Mouse (Mus musculus) adrenal gland (tissue): ENCODE results near the gene Dusp16.

Source experiments
- intact Hi-C: fragments of 180-260 bp; cut with DNase I; formaldehyde crosslinking; loops from one replicate; pipeline ENCODE4 v1.15.1; 2025
- long read RNA-seq, 2 experiments: library from polyadenylated mRNA; unstranded; transcript quantifications; one replicate each; pipeline ENCODE4 v2.0.0; 2020; ENCODE audit warnings: borderline replicate concordance in 1 of 2; ENCODE audit not compliant: insufficient replicate concordance in 1 of 2

Gene Dusp16
- long read RNA-seq, experiment 1, partial matches to known transcripts: 1 of 3 reads
- long read RNA-seq, experiment 1, other reads (novel, unspliced or antisense): 2 of 3 reads
- long read RNA-seq, experiment 2, partial matches to known transcripts: 0 of 3 reads
- long read RNA-seq, experiment 2, other reads (novel, unspliced or antisense): 3 of 3 reads

DNA sequence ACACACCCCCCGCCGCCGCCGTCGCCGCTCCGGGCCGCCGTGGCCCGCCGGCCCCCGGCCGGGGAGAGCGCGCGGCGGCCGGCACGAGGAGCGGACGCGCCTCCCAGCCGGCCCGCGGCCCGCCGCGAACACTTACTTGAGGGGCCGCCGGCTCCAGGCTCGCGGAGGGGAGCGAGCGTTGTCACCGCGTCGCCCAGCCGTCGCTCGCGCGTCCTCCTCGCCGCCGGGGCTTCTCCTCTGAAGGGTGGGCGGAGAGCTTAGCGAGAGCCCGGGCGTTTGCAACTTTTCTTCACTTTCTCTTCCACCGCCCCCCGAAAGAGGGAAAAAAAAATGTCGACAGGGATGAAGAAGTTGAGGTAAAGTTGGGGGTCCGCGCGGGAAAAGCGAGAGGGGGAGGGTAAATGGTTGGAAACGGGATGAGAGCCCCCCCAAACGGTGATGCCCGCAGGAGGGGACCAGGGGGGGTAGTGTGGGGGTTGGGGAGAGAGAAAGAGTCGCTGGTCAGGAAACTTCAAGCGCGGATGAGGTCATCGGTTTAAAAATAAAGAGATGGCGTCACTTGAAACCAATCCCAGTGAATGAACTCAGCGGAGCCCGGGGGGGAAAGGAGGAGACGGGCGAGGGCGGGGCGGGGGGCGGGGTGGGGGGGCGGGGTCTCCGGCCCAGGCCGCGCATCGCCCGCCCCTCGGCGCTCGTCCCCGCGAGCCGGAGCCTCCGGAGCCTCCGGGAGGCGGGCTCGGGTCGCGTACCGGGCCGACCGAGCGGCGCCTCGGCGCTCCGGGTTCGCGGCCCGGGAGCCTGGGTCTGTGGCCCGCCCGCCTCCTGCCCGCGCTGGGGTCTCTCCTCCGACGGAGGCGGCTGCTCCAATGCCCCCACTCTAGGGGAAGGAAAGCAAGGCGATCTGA is at the start of gene Dusp16:
Gene Dusp16, minus strand, starts transcription at position 485 of the 905 bp plus-strand sequence.
- intact Hi-C loops: loop anchor here (5.0 kb wide), 2 partner anchors 35 to 40 kb away; no protein-coding TSS in a partner anchor

DNA sequence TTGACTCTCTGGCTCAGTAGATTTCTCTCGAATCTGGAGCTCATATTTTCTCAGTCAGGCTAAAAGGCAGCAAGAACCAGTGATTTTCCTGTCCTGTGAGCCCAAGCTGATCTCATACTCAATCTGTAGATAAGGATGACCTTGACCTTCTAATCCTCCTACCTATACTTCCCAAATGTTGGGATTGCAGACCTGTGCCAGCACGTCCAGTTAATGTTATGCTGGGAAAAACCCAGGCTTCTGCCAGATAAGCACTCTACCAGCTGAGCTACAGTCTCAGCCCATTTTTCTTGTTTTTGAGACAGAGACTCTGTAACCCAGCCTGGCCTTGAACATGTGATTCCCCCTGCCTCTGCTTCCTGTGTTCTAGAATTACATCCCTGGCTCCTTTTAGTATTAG is 47.9 kb upstream of the Dusp16 start:
- intact Hi-C loops: no loop called here

DNA sequence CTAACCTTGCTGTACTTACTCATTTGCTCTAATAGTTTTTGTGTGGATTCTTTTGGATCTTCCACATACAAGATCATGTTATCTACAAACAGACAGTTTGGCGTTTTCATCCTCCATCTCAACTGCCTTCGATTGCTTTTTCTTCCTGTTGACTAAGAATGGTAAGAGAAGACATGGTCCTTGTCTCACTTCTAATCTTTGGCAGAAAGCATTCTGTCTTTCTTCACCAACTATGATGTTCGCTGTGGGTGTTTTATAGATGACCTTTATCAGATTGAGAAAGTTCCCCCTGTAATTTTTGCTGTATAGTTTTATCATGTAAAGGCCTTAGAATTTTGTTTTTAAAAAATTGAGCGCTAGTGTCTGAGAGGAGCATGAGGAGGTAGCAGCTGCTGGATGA is 45.7 kb upstream of the Dusp16 start:
- intact Hi-C loops: no loop called here

DNA sequence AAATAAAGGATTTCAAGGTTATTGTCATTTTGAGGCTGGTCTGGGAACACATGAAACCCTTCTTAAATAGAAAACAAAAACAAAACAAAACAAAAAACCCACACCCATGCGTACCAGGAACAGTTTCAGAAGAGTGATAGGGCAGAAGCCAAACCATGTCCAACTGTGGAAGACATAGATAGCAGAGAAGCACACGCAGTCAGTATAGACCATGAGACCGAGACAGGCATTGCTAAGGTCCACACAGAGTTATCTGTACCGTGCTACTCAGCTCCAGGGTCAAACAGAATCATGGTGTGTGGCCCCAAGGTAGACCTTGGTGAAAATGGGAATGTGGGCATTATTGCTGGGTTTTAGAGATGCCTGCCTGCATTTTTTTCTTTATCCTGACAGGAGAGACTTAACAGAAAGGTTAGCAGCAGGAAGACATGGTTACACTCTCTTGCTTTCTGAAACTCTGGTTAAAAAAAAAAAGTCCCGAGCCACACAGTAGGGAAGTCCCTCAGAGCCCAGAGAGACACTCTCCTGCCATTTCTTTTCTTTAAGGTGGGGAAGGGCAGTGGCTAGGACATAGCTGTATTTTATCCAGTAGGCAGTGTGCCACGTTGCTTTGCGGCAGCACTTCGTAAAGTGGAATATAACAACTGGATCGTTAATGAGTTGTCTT is 42.3 kb upstream of the Dusp16 start:
- intact Hi-C loops: no loop called here

DNA sequence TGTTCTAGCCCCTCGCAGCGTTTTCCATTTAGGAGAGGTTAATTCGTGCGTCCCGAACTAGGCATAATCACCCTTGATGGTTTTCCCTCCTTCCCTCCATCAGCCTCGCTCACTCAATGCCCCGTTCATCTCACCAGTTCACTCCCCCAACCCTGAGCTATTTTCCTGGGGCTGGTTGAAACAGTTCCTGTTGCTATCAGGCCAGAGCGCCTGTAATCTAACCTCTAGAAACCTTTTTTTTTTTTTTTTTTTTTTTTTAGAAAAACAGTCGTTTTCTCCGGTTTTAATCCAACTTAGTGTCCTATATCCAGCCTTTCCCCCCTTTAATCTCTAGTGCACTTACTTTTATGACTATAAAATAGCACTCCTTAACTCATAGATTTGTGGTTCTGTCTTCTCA is 38.4 kb upstream of the Dusp16 start:
- intact Hi-C loops: no loop called here

DNA sequence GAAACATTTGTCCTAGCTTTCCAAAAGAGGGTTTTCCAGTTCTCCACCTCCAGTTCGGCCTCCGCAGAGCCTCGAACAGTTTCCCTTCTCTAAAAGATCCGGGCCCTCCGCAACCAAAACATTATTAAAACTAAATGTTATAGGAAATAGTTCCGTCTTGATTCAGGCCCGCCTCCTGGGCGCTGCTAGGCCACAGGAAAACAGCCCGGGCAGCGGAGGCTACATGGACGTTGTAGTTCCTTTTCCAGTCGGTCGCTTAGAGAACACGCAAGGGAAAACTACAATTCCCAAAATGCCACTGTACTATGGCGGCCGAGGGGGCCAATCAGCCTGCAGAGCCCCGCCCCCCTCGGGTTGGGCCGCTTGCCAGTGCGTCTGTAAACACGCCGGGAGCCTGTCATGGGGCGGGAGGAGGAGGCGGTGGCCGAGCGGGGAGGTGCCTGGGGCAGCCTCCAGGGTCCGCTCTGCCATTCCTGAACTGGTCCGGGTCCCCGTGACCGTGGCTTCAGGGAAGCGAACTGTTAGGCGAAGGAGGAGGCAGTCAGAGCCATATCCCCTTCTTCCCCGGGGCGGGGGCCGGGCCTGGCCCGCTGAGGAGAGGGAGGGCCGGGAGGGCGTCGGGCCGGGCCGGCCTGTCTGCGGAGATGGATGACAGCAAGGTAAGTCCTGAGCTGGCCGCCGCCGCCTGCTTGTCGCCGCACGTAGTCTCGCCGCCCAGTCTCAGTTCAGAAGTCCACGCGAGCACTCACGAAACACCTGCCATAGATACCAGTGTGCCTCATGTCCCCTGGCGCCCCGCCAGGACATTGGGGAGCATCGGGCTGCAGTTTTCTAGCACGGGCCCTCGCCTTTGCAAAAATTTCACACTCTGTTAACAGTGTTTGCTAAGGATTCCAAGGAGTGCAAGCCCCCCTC is 37.6 kb upstream of the Dusp16 start, which contains the start of gene Crebl2:
Gene Crebl2, plus strand, starts transcription at position 369 of the 915 bp plus-strand sequence.
- intact Hi-C loops: loop anchor here (5.0 kb wide), 1 partner anchor 38 kb away; the partner anchor contains the start of gene Dusp16

DNA sequence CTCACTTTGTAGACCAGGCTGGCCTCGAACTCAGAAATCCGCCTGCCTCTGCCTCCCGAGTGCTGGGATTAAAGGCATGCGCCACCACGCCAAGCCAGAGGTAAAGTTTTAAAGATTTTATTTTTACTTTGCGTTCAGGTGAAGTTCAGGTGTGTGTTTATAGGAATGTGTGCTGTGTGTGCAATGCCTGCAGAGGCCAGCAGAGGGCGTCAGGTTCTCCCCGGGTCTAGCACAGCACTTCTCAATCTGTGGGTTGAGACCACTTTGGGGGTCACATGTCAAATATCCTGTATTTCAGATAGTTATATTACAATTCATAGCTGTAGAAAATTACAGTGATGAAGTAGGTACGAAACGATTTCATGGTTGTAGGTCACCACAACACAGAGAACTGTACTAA is 30.4 kb upstream of the Dusp16 start:
- intact Hi-C loops: no loop called here

DNA sequence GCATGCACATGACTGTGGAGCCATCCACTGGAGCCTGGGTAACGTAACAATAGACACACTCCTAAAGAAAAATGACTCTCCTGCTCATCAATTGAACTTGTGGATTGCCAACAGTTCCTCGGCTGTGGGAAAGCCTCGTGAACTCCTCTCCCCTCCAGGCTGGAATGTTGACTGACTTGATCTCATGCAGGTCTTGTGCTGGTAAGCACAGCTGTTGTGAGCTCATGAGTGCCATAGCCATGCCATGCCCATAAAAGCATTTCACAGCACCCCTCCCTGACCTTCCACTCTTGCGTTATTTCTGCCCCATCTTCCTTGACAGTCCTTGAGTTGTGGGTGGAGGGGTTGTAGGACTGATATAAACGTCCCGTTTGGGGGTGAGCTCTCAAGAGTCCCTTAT is 28.0 kb upstream of the Dusp16 start:
- intact Hi-C loops: no loop called here

DNA sequence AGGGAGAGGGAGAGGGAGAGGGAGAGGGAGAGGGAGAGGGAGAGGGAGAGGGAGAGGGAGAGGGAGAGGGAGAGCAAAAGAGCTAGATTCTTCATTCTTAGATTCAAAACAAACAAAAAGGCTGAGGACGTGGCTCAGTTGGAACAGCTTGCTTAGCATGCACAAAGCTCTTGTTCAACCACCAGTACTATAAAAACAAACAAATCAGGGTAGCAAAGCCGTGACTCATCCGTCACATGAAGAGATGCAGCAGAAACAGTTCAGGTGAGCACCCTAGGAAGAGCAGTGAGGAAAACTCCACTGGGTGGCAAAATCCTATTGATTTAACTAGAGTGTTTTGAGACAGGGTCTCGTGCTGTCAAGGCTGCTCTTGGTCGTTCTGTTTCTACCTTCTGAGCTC is 27.3 kb upstream of the Dusp16 start:
- intact Hi-C loops: no loop called here

DNA sequence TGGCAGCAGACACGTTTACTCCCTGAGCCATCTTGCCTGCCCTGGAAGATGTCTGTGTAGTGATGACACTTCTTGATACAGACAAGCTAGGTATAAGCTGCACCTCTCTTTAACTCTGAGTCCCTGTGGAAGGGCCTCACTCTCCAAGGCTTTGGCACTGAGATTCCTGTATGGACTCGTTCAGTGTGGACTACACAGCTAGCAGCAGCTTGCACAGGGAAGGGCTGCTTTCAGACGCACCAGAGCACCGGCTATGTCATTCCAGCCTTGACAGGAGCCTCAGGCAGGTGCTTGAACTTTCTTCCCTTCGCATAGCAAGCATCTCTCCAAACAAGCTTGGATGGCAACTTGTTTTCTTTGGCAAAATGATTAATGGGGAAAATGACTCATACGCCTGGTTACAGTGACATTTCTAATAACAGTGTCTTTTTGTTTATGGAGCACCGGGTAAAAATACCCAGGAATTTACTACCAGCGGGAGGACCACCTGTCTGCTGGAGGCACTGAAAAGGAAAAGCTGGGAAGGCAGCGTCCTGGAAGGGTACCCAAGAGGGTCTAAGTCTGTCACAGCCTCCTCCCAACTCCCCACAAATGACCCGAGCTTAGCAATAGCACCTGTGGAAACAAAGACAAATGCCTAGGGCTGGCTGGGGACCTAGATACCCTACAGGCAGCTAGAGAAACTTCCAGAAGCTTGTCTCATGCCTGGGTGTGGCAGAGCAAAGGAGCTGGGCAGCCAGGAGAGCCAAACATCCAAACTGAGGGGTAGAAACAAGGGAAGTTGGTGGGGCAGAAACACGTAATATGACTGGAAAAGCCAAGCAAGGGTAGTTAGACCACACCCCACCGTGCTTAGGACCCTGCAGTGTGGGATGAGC is 24.9 kb upstream of the Dusp16 start:
- intact Hi-C loops: no loop called here

DNA sequence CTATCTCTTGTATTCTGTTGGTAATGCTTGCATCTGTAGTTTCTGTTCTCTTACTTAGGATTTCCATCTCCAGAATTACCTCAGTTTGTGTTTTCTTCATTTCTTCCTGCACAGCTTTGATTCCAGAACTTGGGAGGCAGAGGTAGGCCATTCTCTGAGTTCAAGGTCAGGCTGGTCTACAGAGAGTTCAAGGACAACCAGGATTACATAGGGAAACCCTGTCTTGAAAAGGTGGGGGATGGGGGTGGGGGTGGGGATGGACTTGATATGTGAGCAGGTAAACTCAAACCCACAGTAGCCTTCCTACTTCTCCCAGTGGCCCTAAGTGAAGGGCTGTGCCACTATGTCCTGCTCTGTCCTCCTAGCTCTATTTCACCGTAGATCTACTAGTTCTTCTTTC is 20.6 kb upstream of the Dusp16 start:
- intact Hi-C loops: no loop called here

DNA sequence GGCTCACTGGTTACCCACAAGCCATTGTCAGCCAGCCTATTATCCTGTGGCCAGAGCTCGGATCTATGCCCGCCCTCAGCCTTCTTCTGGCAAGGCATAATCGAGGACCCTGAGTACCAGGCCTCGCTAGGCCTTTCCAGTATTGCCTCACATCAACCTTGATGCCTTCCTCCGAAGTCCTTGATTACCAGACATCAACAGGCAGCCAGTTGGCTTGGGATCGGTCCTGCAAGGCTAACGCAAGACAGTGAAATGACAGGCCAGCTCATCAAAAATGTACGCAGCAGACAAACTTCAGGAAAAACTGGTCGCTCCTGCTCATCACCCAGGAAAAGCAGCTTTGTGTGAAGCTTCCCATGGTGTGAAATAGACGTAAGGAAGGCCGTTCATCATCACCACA is 15.4 kb upstream of the Dusp16 start:
- intact Hi-C loops: no loop called here

DNA sequence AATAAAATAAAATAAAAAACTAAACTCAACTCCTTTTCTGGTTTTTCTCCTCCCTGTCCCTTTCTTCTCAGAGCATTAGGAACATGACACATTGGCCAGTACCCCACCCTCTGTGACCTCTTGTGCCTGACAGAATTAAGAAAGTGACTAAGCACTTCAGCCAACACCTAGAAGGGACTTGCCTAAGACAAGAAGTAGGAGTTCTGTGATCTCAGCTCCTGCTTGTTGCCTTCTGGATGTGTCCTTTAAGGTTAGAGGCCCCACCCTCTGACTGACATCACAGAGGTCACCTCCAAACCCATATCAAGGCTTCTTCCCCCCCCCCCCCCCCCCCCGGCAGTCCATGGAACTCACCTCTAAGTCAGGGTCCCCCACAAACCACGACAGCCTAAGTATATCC is 14.7 kb upstream of the Dusp16 start:
- intact Hi-C loops: no loop called here

DNA sequence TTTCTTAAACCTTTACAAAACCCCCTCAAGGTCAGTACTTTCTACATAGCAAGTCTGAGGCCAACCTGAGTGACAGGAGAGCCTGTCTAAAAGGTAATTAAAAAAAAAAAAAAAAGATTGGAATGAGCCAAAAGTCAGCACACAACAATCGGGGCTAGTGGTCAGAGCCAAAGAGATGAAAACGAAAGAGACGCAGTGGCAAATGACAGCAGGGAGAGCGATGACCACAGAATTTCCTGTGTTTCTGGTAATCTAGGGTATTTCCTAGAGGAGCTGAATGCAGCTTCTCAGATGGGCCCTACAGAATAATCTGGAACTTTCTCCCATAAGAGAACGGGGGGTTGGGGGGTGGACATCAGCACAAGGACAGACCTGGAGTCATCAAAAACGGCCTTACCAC is 13.7 kb upstream of the Dusp16 start:
- intact Hi-C loops: no loop called here

DNA sequence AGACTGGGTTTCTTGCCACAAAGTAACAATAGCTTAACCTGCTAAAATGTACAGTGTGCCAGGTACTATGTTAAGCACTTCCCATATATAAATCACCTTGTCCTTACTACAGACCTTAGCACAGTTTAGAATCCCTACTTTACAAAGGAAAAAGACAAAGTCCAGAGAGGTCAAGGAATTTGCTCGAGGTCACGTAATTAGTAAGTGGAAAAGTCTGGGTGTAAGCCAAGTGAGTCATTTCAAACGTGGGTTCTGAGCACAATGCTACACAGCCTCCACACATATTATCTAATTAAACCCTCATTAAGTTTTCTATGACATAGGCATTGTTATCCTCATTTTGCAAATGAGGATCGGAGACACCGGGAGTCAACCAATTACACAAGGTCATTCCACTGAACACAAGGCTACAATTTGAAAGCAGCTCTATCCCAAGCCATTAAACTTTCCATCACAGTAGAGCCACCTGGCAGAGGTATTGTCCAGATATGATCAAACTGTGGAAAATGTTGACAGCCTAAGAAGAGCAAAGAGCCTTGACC is 12.4 kb upstream of the Dusp16 start:
- intact Hi-C loops: no loop called here

DNA sequence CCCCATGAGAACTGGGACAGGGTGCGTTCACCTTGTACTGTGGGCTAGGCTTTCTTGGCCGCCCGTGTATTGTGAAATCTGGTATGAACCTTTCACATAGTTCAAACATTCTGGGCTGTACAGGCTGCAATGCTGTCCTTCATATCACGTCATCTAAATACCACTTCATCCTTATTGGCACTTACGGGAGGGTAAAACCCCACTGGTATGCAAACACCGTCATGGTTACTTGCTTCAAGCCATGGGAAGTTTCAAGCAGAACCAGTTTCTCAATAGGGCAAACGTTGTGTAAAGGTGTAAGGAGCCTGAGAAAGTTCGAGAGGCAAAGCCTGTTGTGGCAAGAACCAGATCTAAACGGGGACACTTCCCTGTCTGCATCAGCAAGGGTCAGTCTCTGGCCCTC is 10.2 kb upstream of the Dusp16 start:
- intact Hi-C loops: no loop called here

DNA sequence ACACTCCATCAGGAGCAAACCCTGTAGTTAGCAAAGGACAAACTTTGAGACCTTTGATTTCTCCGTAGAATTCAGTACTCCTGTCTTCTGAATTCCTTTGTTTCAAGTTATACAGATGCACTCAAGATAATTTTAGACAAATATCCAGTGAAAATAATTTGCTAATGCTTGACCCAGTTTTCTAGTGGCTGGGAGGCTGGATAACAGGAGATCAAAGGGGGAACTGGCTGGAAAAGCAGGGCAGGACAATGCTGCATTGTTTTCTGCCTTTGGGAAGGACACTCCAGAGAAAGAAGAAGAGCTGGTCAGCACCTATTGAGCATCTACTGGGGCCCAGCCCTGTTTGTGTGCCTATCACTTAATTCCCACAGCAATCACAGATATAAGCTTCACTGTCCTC is 9.1 kb upstream of the Dusp16 start:
- intact Hi-C loops: no loop called here

DNA sequence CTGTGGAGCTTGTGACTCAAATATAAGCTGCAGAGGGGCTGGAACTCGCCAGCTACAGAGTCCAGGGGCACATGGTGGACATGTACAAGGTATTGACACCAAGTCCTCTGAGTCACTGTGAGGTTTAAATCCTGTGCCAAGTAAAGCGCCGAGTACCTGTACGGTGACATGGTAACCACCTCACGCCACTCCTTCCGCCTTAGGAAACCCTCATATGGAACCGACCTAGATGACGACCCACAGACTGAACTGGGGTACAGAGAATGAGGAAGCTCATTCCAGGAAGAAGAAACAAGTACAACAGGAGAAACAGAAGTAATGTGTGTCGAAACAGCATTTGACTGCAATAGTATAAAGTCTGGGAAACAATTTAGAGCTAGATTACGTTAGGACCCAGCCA is 3.9 kb upstream of the Dusp16 start:
- intact Hi-C loops: no loop called here

DNA sequence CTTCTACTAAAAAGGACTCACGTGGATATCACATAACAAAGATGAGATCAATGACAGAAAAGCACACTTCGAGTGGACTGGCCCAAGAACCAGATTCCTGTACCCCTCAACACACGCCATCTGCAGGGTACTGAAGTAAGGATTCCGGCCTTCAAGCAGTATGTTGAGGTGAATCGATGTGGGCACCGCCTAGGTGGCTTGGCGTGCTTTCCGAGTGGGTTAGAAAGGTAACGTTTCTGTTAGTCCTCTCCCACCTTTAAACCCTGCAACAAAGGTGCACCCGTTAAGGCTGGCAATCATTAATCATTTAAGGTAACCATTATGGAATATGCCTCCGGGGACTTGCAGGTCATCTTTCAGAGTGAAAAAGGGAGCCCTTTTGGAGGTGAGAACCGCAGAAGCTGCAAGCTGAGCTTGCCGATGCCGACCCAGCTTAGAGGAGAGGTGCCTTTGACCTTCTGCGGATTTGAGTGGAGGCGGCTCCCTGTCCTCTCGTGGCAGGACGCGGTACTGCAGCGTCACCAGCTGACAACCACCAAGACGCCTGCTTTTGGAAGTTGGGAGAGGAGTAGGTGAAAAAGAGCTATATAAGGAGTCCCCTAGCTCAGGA is 1.6 kb upstream of the Dusp16 start:
- intact Hi-C loops: loop anchor here (1.0 to 5.0 kb wide), 3 partner anchors 33 to 135 kb away; no protein-coding TSS in a partner anchor
